Mouse (Mus musculus): ENCODE results near the gene Col7a1.

The Col7a1 gene

GRCm38 (mm10) chr9:108953081-108953636 lies at the start of gene Col7a1:
Col7a1 (plus strand) TSS chr9:108953586.
- in situ Hi-C loops (cut with MboI; ENCODE audit: unreplicated experiment in 2 of 2) = no loop called here

- in situ Hi-C loops (cut with MboI; ENCODE audit: unreplicated experiment in 2 of 2) = no loop called here
Measured at GRCm38 (mm10) chr9:108912308-108912707, 41.1 kb upstream of the Col7a1 start.

GRCm38 (mm10) chr9:108913161-108913560 lies 40.2 kb upstream of the Col7a1 start:
- in situ Hi-C loops (cut with MboI; ENCODE audit: unreplicated experiment in 2 of 2) = no loop called here

- in situ Hi-C loops (cut with MboI; ENCODE audit: unreplicated experiment in 2 of 2) = no loop called here
Measured at GRCm38 (mm10) chr9:108913621-108914020, 39.8 kb upstream of the Col7a1 start.

- in situ Hi-C loops (cut with MboI; ENCODE audit: unreplicated experiment in 2 of 2) = no loop called here
Measured at GRCm38 (mm10) chr9:108914491-108914890, 38.9 kb upstream of the Col7a1 start, which contains the start of gene Tmem89. Tmem89 (plus strand) TSS chr9:108914619.

- in situ Hi-C loops (cut with MboI; ENCODE audit: unreplicated experiment in 2 of 2) = no loop called here
Measured at GRCm38 (mm10) chr9:108925897-108926296, 27.5 kb upstream of the Col7a1 start.

- in situ Hi-C loops (cut with MboI; ENCODE audit: unreplicated experiment in 2 of 2) = no loop called here
Measured at GRCm38 (mm10) chr9:108928424-108928823, 25.0 kb upstream of the Col7a1 start.

- in situ Hi-C loops (cut with MboI; ENCODE audit: unreplicated experiment in 2 of 2) = no loop called here
Measured at GRCm38 (mm10) chr9:108935991-108936390, 17.4 kb upstream of the Col7a1 start.

GRCm38 (mm10) chr9:108936418-108937364 lies 16.7 kb upstream of the Col7a1 start, which contains the start of gene Uqcrc1:
Uqcrc1 (plus strand) TSS chr9:108936633.
- in situ Hi-C loops (cut with MboI; ENCODE audit: unreplicated experiment in 2 of 2) = no loop called here

GRCm38 (mm10) chr9:108945111-108945510 lies 8.3 kb upstream of the Col7a1 start:
- in situ Hi-C loops (cut with MboI; ENCODE audit: unreplicated experiment in 2 of 2) = no loop called here

GRCm38 (mm10) chr9:108945608-108946007 lies 7.8 kb upstream of the Col7a1 start:
- in situ Hi-C loops (cut with MboI; ENCODE audit: unreplicated experiment in 2 of 2) = no loop called here

- in situ Hi-C loops (cut with MboI; ENCODE audit: unreplicated experiment in 2 of 2) = no loop called here
Measured at GRCm38 (mm10) chr9:108949231-108949966, 4.0 kb upstream of the Col7a1 start.

- in situ Hi-C loops (cut with MboI; ENCODE audit: unreplicated experiment in 2 of 2) = no loop called here
Measured at GRCm38 (mm10) chr9:108949967-108950728, 3.2 kb upstream of the Col7a1 start.

GRCm38 (mm10) chr9:108955241-108955640 lies 1.9 kb downstream of the Col7a1 start:
- in situ Hi-C loops (cut with MboI; ENCODE audit: unreplicated experiment in 2 of 2) = no loop called here

GRCm38 (mm10) chr9:108955846-108956245 lies 2.5 kb downstream of the Col7a1 start:
- in situ Hi-C loops (cut with MboI; ENCODE audit: unreplicated experiment in 2 of 2) = no loop called here

- in situ Hi-C loops (cut with MboI; ENCODE audit: unreplicated experiment in 2 of 2) = no loop called here
Measured at GRCm38 (mm10) chr9:108963577-108963976, 10.2 kb downstream of the Col7a1 start.

GRCm38 (mm10) chr9:108964338-108964737 lies 11.0 kb downstream of the Col7a1 start:
- in situ Hi-C loops (cut with MboI; ENCODE audit: unreplicated experiment in 2 of 2) = no loop called here

GRCm38 (mm10) chr9:108970623-108971022 lies 17.2 kb downstream of the Col7a1 start:
- in situ Hi-C loops (cut with MboI; ENCODE audit: unreplicated experiment in 2 of 2) = no loop called here

GRCm38 (mm10) chr9:108976483-108976882 lies 23.1 kb downstream of the Col7a1 start:
- in situ Hi-C loops (cut with MboI; ENCODE audit: unreplicated experiment in 2 of 2) = no loop called here

- in situ Hi-C loops (cut with MboI; ENCODE audit: unreplicated experiment in 2 of 2) = no loop called here
Measured at GRCm38 (mm10) chr9:108977966-108978365, 24.6 kb downstream of the Col7a1 start.

All from v-Abl transformed pro-B cells (cell line).